Mouse (Mus musculus) ES-E14 (cell line): ENCODE measurements around the gene Amh. TPM values are rescaled to one million over a fixed set of nuclear protein-coding genes. Genes with fewer than 3 reads are reported as not detected.

Experiments
- DNase-seq: peaks from one replicate; pipeline ENCODE4 v3.0.0-alpha.2; 2013; ENCODE audit warnings: low read depth, low spot score
- H3K27ac ChIP-seq: 2 replicates; pipeline ENCODE4 v1.5.1; 2012; ENCODE audit warnings: low read depth, mild to moderate bottlenecking, low read length, moderate library complexity, mixed read lengths; ENCODE audit not compliant: poor library complexity, insufficient read depth, severe bottlenecking
- H3K36me3 ChIP-seq: 2 replicates; pipeline ENCODE4 v1.6.1; 2012; ENCODE audit warnings: mild to moderate bottlenecking, low read length, moderate library complexity, mixed read lengths; ENCODE audit not compliant: control insufficient read depth, poor library complexity, insufficient read depth, severe bottlenecking
- H3K4me1 ChIP-seq, 2 experiments: fragments of 150-350 bp in 1 of 2; sonication (generic) in 1 of 2; 2 replicates each; pipeline ENCODE4 v1.6.1; 2012; ENCODE audit warnings: low read length in 2 of 2, mild to moderate bottlenecking in 1 of 2, mixed read lengths in 1 of 2; ENCODE audit not compliant: control insufficient read depth in 2 of 2, insufficient read depth in 2 of 2, poor library complexity in 1 of 2
- H3K4me3 ChIP-seq, 2 experiments: fragments of 150-350 bp in 1 of 2; sonication (generic) in 1 of 2; 2 replicates each; pipeline ENCODE4 v1.5.1; 2012; ENCODE audit warnings: low read length in 2 of 2, low read depth in 1 of 2, mild to moderate bottlenecking in 1 of 2, mixed read lengths in 1 of 2; ENCODE audit not compliant: insufficient read depth in 1 of 2, poor library complexity in 1 of 2, severe bottlenecking in 1 of 2
- H3K9ac ChIP-seq: 2 replicates; pipeline ENCODE4 v1.6.1; 2012; ENCODE audit warnings: low read depth, mild to moderate bottlenecking, low read length, mixed read lengths; ENCODE audit not compliant: poor library complexity, insufficient read depth, severe bottlenecking
- H3K9me3 ChIP-seq: fragments of 150-350 bp; sonication (generic); 2 replicates; pipeline ENCODE4 v1.6.1; 2012; ENCODE audit warnings: low read depth, mild to moderate bottlenecking, low read length; ENCODE audit not compliant: control insufficient read depth, insufficient read depth
- CHD2 ChIP-seq: IDR thresholded peaks from 2 replicates; pipeline ENCODE4 v1.6.1; 2014; ENCODE audit warnings: mild to moderate bottlenecking, low read depth, low read length, inconsistent platforms
- HCFC1 ChIP-seq: IDR thresholded peaks from 2 replicates; pipeline ENCODE4 v1.6.1; 2012; ENCODE audit warnings: low read length, inconsistent platforms, borderline replicate concordance; ENCODE audit not compliant: insufficient read depth
- MAFK ChIP-seq: IDR thresholded peaks from 2 replicates; pipeline ENCODE4 v1.6.1; 2014; ENCODE audit warnings: mild to moderate bottlenecking, low read depth, low read length, inconsistent platforms; ENCODE audit not compliant: insufficient read depth
- ZC3H11A ChIP-seq: IDR thresholded peaks from 2 replicates; pipeline ENCODE4 v1.6.1; 2012; ENCODE audit warnings: low read depth, mild to moderate bottlenecking, inconsistent platforms, low read length, borderline replicate concordance
- ZNF384 ChIP-seq: IDR thresholded peaks from 2 replicates; pipeline ENCODE4 v1.6.1; 2012; ENCODE audit warnings: low read depth, low read length, inconsistent platforms
- in situ Hi-C, 2 experiments: fragments of 600-800 bp; cut with MboI; formaldehyde crosslinking; loops; one replicate each; pipeline ENCODE4 v1.15.1; 2025; ENCODE audit warnings: low sequenced_read_pairs in 2 of 2, inconsistent platforms in 1 of 2; ENCODE audit not compliant: unreplicated experiment in 2 of 2
- total RNA-seq: library from RNA; depleted of rRNA; stranded (reverse); fragments of 300-350 nt; gene quantifications from 2 replicates; pipeline ENCODE4 v1.2.3, GENCODE M21; 2012

Gene Amh
- total RNA-seq, 1 experiment, result 1.0 TPM

- Histone ChIP-seq H3K9me3 (no peaks in the 10 kb centered on the region), H3K4me1 (peaks cover 5 to 25% of the 10 kb centered on the region in 2 experiments; a peak in 3 of 4 replicates), H3K9ac (no peak overlapping the region), H3K36me3 (peaks cover 25% of the 10 kb centered on the region), H3K4me3 (no peak overlapping the region), H3K27ac (no peak overlapping the region)
- no peak for DNase-seq
- in situ Hi-C loops, result no loop called here
- no peak for TF ChIP-seq CHD2
- no peak for TF ChIP-seq ZNF384
- no peak for TF ChIP-seq MAFK
- TF ChIP-seq ZC3H11A, result no peak
- TF ChIP-seq HCFC1, result no peak
These were observed 41.5 kb upstream of the Amh start for GRCm38 (mm10) chr10:80763502-80763901.

- H3K9ac ChIP-seq, result peak overlapping the region; percentile 14; the same call in 1 of the 2 replicates
- H3K36me3 ChIP-seq, result peaks cover 34% of the 10 kb centered on the region
- no peak overlapping the region for H3K4me3 ChIP-seq
- peaks cover 5 to 20% of the 10 kb centered on the region in 2 experiments; a peak in 3 of 4 replicates for H3K4me1 ChIP-seq
- H3K9me3 ChIP-seq, result no peaks in the 10 kb centered on the region
- TF ChIP-seq ZNF384 (no peak), CHD2 (no peak), HCFC1 (no peak), MAFK (no peak), ZC3H11A (no peak)
- H3K27ac ChIP-seq, result peak overlapping the region; percentile 74
- DNase-seq, result no peak
- in situ Hi-C loops, result no loop called here
These were observed 39.3 kb upstream of the Amh start for GRCm38 (mm10) chr10:80765746-80766145.

- H3K4me1 ChIP-seq, result peaks cover 5 to 19% of the 10 kb centered on the region in 2 experiments; a peak in 3 of 4 replicates
- peak overlapping the region; percentile 76 for H3K27ac ChIP-seq
- peaks cover 39% of the 10 kb centered on the region for H3K36me3 ChIP-seq
- no peak for TF ChIP-seq ZC3H11A
- TF ChIP-seq MAFK, result no peak
- TF ChIP-seq ZNF384, result no peak
- no peak for TF ChIP-seq CHD2
- no peak for TF ChIP-seq HCFC1
- no peak overlapping the region for H3K4me3 ChIP-seq
- DNase-seq, result no peak
- in situ Hi-C loops, result no loop called here
- no peaks in the 10 kb centered on the region for H3K9me3 ChIP-seq
- peak overlapping the region; percentile 14; the same call in 1 of the 2 replicates for H3K9ac ChIP-seq
These were observed 38.8 kb upstream of the Amh start for GRCm38 (mm10) chr10:80766161-80766815.

GRCm38 (mm10) chr10:80768365-80768764, 36.7 kb upstream of the Amh start:
- Histone ChIP-seq H3K9ac (no peak overlapping the region), H3K27ac (no peak overlapping the region), H3K36me3 (peaks cover 54% of the 10 kb centered on the region), H3K4me1 (peaks cover 5 to 16% of the 10 kb centered on the region in 2 experiments; a peak in 3 of 4 replicates), H3K9me3 (no peaks in the 10 kb centered on the region), H3K4me3 (no peak overlapping the region)
- no peak for DNase-seq
- in situ Hi-C loops, result no loop called here
- TF ChIP-seq MAFK (no peak), ZC3H11A (no peak), CHD2 (no peak), HCFC1 (no peak), ZNF384 (no peak)
